Mouse (Mus musculus) layer of hippocampus, postnatal 36 days (tissue): Measurements from ENCODE around the gene 2310022A10Rik. TPM values are rescaled to one million over a fixed set of nuclear protein-coding genes. Genes with fewer than 3 reads are reported as not detected.
"Not testable (repeated sequence)": the region's sequence is repeated elsewhere in the genome, so short reads cannot be mapped to it uniquely, and the experiment has no call there.

ENCODE experiments used
- DNase-seq, 2 experiments: peaks; one replicate each; pipeline ENCODE4 v3.0.0; 2022
- total RNA-seq, 2 experiments: library from RNA; stranded (reverse); gene quantifications; 2 replicates each; pipeline ENCODE4 v1.2.3; 2021

The 2310022A10Rik gene
- total RNA-seq, 2 experiments from 2014 or later, result 27.2 to 28.8 TPM

DNA sequence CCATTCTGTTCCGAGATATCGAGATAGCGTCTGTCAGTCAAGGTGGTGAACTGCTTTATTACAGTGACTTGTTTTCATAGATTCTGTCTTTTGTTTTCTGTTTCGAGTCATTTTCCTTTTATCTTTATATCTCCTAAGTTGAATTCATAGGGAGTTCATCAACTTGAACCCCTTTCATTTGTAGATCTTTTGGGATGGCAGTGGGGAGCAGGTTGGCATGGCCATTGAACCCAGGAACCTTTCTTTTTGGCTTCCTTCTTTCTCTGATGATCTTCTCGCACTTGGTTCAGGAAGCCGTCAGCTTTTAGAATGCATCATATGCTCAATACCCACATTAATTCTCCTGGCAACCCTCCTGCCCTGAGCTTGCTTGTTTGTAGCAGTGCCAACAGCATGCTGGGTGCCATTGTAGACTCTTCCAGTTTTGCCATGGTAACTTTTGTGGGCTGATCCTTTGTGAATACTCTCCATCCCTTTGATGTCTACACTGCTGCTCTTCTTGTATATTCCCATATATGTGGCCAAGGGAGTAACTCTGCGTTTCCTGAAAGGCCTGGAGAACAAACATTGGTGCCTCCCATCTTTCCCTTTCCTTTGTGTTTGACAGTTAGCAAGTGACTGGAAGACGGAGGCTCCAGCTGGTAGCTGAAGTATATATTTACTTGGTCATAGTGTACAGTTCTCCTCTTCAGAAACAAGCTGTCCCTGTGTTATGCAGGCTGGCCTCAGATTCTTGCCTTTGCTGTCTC is 60.9 kb downstream of the 2310022A10Rik start:
- peak; percentile 66 to 70 for DNase-seq

DNA sequence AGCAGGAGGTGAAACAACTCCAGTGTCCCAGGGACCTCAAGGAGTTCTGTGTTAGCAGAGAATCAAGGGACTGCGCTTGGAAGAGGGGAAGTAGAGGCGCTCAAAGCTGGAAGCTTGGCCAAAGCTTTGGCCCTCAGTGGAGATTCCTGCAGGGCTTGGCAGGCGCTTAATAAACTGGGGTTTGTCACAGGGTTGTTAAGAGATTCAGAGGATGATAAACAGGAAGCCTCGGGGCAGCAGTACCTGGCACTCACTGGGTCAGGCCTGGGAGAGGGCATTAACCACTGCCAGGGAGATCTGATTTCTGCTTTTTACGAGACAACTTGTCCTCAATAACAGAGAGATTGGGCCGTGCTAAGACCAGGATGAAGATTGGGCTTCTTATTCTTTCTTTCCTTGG is 68.0 kb downstream of the 2310022A10Rik start:
- DNase-seq, result no peak

- DNase-seq, result no peak
Measured at GRCm38 (mm10) chr7:27622234-27622633, 69.2 kb downstream of the 2310022A10Rik start.

DNA sequence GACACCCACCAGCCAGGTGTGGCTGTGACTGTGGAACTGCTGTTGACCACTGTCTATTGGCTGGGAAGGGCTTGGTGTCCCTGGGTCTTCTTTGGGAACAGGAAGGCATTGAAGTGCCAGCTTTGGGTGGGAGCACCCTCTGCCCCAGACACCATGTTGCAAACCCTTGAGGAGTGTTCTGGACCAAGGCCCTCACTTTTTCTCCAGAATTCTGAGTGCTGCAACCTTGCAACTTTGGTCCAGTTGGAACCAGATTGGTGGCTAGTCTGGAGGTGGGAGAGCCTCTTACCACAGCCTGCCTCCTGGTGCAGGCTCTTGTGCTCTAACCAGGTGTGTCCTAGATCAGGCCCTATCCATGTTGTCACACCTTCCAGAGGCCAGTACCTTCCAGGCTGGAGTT is 71.9 kb downstream of the 2310022A10Rik start:
- DNase-seq, result no peak

- no peak for DNase-seq
Measured at GRCm38 (mm10) chr7:27627707-27628106, 74.7 kb downstream of the 2310022A10Rik start.

DNA sequence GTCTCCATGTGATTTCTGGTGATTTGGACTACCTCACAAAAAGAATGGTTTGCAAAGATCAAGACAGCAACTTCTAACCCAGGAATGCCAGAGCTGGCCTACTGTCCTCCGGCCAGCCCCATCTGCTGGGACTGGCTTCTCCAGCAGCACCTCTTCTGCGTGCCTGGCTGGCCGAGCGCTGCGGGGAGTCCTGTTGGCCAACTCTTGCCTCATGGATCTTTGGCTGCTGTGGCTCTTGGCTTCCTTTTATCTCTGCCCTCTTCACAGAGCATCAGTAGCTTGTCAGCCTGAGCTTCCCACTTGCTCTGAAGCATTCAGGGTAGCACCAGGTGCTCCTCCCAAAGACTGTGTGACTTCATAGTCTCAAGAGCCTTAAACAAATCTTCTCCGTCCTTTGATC is 75.2 kb downstream of the 2310022A10Rik start:
- DNase-seq, result no peak

DNA sequence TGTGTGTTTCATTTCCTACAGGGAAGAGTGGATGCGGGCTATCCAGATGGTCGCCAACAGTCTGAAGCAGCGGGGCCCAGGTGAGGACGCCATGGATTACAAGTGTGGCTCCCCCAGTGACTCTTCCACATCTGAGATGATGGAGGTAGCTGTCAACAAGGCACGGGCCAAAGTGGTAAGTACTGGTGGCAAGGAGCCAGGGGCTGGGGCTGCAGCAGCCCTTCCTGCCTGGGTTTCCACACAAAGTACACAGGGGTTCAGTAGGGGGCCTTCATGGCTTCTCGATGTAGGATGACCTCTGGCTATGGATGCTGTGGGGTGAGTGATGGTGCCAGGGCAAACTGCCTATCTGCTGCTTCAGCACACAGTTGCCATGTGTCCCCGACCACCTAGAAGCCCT is 75.8 kb downstream of the 2310022A10Rik start:
- not testable (repeated sequence) for DNase-seq

DNA sequence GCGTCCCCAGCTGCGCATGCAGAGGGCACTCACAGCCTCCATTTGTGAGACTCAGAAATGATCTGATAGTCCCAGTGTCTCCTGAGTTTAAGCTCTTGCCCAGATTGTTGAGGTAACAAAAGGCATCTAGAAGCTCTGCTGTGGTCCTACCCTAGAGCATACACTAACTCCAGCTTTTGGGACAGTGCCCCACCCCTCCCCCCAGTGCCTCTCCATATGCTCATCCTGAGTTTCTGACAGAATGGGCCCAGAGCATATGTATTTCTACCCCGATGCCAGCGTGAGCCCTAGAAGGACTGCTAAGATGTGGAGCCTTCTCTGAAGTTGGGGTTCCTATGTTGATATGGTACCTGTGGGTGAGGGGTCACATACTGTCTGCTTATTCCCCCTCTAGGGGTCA is 78.4 kb downstream of the 2310022A10Rik start:
- no peak for DNase-seq

Other genes with a start within 250 kb of the 2310022A10Rik start
- gene Ltbp4, start 215.5 kb upstream of the 2310022A10Rik start, total RNA-seq, result 10 to 100 TPM; 52.8 to 59.6 TPM
- 10 to 100 TPM; 36.2 to 37.3 TPM for gene Shkbp1, start 197.2 kb upstream of the 2310022A10Rik start, total RNA-seq
- gene Gm20479, start 195.8 kb upstream of the 2310022A10Rik start, total RNA-seq, result not detected
- gene Sptbn4, start 105.5 kb upstream of the 2310022A10Rik start, total RNA-seq, result 100 to 1,000 TPM; 132 to 146 TPM
- 10 to 100 TPM; 16.0 to 20.0 TPM for gene Blvrb, start 105.3 kb upstream of the 2310022A10Rik start, total RNA-seq
- gene Sertad3, start 79.5 kb upstream of the 2310022A10Rik start, total RNA-seq, result 1 to 10 TPM; 2.7 to 4.0 TPM
- 1 to 10 TPM; 6.4 to 7.0 TPM for gene Sertad1, start 66.3 kb upstream of the 2310022A10Rik start, total RNA-seq
- under 1 TPM; 0.15 to 0.40 TPM for gene Prx, start 53.9 kb upstream of the 2310022A10Rik start, total RNA-seq
- gene Hipk4, start 30.0 kb upstream of the 2310022A10Rik start, total RNA-seq, result not detected
- 100 to 1,000 TPM; 557 to 578 TPM for gene Pld3, start within 50 bp of the 2310022A10Rik start, total RNA-seq
- gene Akt2, start 38.3 kb downstream of the 2310022A10Rik start, total RNA-seq, result 100 to 1,000 TPM in 1 of 2 experiments, 10 to 100 TPM in 1; 97.7 to 102 TPM
- gene Ttc9b, start 100.7 kb downstream of the 2310022A10Rik start, total RNA-seq, result 10 to 100 TPM; 45.8 to 48.2 TPM
- gene Map3k10, start 121.4 kb downstream of the 2310022A10Rik start, total RNA-seq, result 100 to 1,000 TPM; 177 to 185 TPM
- gene Zfp607b, start 136.1 kb downstream of the 2310022A10Rik start, total RNA-seq, result 10 to 100 TPM; 10.0 to 10.3 TPM
- gene Zfp60, start 178.2 kb downstream of the 2310022A10Rik start, total RNA-seq, result 10 to 100 TPM; 33.5 to 38.7 TPM